Mouse (Mus musculus) fat pad, adult 2 months (tissue): ENCODE results near the gene Armc12.

Experiments
- DNase-seq: peaks from one replicate; pipeline ENCODE4 v3.0.0-alpha.2; 2011; ENCODE audit warnings: low read depth, low spot score; ENCODE audit errors: extremely low read depth

Armc12 gene

DNA sequence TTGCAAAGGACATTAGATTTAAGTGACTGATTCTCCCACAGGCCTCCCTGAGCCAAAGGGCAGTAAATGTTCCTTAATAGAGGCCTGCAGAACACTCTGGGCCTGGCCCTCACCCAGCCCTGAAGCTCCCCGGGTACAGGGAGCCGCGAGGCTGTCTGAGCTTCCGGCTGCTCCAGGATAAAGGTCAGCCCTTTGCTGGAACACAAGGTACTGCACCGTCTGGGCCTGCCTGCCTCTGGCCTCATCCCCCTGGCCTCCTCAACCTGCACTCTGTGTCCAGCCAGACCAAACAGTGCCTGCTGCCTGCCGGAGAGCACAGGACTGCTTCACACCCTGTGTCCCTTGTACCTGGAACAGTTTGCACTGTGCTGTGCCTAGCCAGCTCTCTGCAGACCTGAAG, 17.9 kb upstream of the Armc12 start:
- peak; percentile 88 for DNase-seq

DNA sequence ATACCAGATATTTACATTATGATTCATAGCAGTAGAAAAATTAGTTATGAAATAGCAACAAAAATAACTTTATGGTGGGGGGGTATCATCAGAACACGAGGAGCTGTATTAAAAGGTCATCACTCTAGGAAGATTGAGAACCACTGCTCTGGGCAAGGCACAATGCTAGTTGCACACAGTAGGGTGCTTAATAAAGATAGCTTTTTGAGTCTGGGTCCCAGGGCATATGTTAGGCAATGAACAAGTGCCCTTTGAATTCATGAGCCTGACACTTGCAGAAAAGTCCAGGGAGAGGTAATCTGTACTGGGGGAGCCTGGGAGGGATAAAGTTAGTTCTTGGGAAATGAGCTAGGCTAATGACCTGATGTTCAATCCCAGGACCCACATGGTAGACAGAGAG, 17.3 kb upstream of the Armc12 start:
- no peak for DNase-seq

DNA sequence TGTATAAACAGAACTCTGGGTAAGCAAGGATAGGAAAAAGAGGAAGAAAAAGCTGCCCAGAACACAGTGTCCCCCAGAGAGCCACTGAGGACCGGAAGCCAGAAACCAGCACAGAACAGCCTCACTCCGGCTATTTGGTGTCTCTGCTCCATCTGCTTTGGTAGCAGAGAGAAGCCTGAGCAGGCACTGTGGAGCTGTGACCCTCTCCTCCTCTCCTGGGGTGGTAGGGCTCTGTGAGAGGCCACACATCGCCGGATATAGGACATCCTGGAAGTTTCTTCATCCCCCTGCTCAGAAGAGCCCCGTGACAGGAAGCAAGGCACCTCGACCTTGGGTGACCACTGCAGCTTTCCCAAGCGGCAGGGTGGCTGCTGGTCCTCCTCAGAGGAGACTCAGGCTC, 16.8 kb upstream of the Armc12 start:
- no peak for DNase-seq

DNA sequence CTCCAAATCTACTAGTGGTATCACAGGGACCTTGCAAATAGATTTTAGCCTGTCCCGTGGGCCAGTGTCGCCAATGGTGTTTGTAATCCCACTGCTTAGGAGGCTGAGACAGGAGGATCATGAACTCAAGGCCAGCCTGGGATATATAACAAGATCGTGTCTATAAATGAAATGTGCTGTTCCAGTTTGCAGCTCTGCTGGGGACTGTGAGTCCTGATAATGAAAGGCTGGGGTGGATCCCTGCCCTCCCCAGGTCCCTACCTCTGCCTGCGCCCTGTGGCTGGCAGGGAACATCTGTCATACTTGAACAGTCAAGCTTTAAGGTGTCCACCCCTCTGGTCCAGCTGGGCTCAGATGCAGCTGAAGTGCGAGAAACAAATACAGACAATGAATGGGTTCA, 16.1 kb upstream of the Armc12 start:
- no peak for DNase-seq

DNA sequence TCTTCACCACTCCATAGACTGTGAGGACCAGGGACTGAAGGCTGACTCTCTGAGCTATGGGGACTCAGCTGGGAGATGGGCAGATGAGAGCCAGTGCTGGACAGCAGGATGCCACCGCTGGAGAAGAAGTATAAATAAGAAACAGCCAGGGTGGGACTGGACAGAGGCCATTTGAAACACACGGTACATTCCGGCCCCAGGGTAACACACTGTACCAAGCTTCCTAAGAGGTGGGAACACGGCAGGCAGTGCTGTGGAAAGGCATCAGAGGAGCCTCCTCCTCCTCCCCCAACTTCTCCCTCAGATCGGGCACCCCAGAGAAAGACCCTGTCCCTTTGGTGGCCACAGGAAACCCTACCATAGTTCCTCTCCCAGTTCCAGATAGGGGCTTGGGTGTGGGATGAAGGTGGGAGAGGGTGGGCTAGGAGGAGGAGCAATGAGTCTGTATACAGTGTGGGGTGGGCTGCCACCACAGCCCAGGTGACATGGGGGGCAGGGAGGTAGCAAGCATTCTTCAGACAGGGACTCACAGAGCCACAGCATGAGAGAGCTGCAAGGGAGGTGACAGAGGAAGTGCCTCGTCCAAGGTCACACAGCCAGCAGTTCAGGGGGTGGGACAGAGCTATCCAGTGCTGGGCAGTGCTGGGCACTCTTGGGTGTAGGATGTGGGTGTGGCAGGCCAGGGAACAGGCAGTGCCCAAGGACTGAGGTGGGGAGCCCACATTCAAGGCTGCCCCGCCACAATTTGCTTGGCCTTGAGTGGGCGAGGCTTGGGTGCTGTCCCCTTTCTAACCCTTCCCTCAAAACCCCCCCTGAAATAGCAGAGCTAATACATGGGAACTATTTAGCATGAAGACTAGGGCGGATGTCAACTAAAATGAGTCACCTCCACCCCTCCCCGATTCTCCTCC, 14.9 kb upstream of the Armc12 start:
- DNase-seq = no peak

DNA sequence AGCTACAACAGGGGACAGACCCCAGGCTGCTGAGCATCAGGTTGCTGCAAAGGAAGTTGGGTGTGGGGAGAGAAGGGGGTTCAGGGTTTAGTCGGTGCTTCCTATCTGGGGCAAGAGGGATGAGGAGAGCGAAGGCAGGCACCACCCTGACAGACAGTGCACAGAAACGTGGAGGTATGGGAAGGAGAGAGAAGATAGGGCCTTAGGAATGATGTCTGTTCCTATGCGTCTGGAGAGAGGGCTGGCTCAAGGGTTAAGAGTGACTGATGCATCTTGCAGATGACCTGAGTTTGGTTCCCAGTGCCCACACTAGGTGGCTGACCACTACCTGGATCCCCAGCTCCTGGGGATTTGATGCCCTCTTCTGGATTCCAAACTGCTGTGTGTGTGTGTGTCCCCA, 13.7 kb upstream of the Armc12 start:
- DNase-seq = no peak

DNA sequence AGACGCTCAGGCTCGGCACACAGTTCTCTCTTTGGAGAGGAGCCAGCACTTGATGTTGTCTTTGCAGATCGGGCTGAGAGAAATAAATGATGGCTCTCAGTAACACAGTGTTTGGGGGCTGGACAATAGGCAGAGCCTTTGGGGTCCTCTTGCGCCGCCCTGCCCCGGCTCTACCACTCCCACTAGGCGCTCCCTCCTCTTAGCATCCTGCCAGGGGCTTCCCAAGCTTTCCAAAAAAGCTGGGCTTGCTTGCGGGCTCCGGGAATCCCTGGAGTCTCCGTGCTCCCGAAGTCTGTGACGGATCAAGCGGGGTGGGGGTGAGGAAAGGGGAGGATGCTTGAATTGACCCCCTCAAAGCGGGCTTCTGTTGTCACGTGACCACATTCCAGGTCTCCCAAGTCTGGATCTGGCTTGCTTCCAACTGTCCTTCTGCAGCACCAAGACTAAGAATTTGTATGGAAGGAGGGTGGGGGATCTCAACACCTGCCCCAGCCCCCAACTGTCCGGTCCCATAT, 13.1 kb upstream of the Armc12 start, which contains the start of gene Fkbp5:
Fkbp5 (minus strand) TSS at position 87 of the 515 bp plus-strand sequence.
- no peak for DNase-seq

DNA sequence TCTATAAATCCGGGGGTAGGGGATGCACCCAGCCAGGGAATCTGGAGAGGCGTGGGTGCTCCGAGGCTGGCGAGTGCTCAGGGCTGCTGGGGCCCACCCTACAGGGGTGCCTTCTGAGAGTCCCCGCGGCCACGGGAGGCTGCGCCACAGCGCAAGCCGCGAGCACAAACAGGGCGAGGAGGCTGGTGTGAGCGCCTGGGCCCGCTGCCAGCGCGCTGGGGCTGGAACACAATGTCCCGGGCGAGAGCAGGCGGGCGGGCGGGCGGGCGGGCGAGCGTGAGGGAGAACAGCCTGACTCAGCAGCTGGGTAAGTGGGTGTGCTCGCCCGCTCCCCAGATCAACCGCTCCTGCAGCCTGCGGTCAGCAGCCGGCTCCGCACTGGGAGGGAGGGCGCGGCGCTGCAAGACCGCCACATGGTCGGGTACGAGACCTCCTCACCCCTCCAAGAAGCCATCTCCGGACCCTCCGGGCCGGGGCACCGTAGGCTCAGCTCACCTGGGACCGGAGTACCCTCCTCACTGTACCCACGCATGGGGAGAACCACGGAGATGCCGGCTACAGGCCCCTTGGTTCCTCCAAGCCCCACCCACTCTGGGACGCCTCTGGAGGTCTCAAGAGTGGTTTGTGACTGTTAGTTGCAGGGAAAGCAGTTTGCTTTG, 12.5 kb upstream of the Armc12 start:
- no peak for DNase-seq

DNA sequence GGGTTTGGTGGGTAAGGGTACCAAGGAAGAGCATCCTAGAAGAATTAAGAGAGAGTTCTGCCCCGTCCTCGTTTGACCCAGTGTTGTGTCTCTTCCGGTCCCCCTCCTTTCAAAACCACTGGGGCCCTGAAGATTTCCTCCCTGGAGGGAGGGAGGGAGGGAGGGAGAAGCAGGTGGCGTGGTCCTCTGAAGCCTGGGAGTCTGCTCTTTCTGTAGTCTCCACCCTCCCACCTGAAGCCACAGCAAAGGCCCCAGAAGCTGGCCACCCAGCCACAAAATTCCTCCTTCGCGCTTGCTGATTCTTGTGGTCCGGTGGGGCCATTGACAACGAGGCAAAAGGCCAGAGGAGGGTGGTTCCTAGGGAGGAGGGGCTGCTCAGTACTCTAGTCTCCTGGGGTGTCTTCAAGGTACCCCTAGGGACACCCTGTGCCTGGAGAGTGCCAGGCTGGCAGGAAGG, 12.0 kb upstream of the Armc12 start:
- no peak for DNase-seq

DNA sequence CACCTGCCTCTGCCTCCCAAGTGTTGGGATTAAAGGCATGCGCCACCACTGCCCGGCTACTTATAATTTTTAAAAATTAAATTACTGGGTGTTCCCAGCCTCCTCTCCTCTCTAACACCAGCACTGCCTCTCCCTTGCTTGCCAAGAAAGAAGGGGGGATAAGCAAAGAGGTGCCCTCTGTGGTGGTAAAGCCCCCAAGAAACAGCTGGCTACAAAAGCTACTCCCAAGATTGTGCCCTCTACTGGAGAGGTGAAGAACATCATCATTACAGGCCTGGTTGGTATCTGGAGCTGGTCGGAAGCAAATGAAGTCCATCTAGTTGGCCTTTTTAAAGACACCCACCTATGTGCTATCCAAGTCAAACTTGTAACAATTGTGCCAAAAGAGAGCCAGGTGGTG, 10.8 kb upstream of the Armc12 start:
- no peak for DNase-seq

DNA sequence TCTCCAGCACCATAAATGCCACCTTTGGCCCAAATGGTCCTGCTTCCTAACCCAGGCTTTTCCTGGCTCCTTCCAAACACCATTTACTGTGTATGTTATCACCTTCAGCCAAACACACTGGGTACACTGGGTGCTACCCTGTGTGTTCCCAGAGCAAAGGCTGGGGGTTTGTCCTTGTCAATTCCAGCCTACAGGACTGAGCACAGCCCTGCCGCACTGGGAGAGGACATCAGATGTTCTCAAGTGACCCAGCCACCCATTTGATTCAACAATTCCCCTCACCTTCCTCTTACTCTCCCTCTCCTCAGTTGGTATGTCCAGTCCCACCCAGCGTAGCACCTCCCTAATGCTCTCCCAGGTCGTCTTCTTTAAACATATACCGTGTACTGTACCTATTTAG, 10.0 kb upstream of the Armc12 start:
- DNase-seq = no peak

DNA sequence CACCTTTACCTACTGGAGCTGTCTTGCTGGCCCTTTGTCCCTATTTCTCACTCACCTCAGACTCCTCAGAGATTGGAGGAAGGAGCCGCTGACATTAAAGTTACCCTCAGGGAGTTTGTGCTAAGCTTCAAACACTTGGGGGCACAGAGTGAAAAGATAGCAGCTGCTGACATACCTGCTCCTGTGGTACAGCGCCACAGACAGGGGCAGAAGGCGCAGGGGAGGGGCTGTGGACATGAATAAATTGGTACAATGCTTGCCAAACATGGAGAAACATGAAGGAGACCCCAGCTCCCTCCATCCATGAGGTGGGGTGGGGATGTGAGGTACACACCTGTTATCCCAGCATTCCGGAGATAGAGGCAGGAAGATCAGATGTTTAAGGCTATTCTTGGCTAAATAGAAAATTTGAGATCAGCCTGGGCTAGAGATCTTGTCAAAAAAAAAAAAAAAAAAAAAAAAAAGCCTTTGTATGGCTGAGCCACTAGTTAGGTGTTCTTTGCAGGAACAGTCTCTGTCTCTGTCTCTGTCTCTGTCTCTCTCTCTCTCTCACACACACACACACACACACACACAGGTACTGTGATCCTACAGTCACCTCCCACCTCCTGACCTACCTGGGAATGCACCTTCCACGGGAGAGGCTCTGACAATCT, 9.4 kb upstream of the Armc12 start:
- DNase-seq = no peak

DNA sequence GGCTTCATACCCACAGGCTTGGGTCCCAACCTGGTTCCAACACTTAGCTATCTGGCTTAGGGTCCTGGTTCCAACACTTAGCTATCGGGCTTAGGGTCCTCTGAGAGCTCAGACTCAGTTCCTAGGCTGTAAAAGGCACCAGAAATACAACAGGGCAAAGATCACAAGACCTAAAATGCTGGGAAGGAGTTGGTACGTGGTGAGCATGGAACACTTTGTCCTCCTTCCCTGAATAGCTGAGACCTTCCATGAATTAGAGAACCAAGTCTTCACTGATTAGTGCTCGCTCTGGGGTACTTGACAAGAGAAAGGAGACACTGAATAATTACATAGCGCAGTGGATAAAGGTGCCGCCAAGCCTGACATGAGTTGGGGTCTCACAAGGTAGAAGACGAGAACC, 8.7 kb upstream of the Armc12 start:
- no peak for DNase-seq

DNA sequence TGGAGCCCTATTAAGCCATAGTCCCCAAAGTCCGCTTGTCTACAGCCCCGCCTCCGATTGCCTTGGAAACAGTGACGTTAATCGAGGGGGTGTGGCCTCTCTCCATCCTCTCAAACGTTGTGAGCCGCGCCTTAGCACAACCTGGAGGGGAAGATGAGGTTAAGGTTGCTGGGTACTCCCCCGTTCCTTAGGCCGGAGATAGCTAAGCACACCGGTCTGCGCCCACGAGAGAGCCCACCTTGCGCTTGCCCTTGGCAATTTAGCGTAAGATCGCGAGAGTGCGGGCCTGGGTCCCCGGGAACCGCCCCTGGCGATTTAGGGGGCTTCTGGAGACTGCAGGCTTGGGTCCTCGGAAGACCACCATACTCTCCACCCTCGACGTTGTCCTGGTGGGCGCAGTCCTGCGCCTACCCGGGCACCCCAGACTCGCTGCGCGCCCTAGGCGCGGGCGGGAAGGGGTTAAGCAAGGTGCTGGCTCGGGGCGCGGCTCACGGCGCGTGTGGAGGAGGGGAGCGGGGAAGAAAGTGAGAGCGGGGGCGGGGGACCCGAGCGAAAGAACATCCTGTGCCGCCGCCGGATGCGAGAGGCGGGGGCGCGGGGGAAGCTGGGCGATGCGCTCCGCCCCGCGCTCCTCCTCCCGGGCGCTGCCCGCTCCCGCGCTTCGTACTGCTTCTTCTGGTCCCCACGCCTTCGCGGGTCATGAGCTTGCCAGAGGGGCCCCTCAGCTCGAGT, 7.8 kb upstream of the Armc12 start:
- DNase-seq = no peak

DNA sequence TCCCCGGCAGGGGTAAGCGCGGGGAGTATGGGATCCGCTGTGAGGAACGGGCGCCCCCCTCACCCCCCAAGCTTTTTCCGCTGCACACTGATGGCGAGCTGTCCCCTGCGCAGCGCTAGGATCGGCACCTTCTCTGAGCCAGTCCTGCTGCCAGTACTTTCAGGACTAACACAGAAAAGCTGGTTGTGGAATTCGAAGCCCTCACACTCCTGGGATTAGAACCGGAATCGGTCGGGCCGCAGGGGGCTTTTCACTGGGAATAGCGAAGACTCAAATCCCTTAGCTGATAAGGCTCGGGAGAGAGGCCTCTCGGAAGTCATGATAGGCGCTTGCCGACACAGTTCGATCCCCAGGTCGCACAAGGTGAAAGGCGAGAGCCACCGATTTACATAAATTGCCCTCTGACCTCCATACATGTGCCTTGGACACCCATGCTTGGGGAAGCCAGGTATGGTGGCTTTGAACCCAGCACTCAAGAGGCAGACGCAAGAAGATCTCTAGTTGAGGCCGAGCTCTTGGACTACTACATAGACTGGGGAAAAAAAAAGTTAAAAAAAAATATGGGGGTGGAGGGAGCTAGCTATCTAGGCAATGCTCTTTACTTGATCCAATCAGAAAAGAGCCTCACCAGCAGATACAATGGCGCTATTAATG, 7.1 kb upstream of the Armc12 start:
- DNase-seq = no peak

DNA sequence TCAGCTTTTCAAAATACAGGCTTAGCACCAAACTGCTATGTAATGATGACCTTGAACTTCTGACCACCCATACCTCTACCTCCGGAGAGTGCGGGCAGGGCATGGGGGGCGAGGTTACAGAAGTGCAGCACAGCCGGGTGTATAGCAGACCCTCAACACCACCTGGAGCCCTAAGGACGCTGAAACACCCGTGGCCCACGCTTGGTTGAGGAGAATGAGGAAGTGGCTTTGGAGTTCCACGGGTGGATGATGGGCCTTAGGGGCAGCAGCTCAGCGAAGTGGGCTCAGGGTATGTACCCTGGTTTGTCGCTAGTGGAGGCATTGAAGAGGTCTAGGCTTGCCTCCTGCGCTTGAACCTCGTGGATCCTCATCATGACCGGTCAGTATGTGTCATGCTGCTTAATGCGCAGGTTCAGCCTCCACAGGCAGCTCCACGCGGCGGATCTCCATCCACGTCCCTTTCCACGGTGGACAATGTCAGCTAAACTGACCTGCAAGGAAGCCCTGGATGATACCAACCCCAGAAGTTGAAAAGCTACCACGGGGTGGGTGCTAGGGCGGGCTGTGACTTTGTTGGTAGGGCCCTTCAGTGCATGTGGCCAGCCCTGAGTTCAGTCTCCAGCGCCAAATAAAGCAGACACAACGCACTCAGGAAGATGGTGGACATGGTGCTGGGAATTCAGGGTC, 6.5 kb upstream of the Armc12 start:
- no peak for DNase-seq

DNA sequence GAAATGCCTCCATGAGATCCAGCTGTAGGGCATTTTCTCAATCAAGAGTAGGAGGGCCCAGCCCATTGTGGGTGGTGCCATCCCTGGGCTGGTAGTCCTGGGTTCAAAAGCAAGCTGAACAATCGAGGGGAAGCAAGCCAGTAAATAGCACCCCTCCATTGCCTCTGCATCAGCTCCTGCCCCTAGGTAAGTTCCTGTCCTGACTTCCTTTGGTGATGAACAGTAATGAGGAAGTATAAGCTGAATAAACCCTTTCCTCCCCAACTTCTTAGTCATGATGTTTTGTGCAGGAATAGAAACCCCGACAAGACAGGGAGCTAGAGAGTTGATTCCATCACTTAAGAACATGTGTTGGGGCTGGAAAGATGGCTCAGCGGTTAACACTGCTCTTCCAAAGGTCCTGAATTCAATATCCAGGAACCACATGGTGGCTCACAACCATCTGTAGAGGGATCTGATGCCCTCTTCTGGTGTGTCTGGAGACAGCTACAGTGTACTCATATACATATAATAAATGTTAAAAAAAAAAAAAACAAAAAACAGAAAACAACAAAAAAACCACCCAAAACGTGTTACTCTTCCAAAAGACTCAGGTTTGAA, 5.7 kb upstream of the Armc12 start:
- no peak for DNase-seq

DNA sequence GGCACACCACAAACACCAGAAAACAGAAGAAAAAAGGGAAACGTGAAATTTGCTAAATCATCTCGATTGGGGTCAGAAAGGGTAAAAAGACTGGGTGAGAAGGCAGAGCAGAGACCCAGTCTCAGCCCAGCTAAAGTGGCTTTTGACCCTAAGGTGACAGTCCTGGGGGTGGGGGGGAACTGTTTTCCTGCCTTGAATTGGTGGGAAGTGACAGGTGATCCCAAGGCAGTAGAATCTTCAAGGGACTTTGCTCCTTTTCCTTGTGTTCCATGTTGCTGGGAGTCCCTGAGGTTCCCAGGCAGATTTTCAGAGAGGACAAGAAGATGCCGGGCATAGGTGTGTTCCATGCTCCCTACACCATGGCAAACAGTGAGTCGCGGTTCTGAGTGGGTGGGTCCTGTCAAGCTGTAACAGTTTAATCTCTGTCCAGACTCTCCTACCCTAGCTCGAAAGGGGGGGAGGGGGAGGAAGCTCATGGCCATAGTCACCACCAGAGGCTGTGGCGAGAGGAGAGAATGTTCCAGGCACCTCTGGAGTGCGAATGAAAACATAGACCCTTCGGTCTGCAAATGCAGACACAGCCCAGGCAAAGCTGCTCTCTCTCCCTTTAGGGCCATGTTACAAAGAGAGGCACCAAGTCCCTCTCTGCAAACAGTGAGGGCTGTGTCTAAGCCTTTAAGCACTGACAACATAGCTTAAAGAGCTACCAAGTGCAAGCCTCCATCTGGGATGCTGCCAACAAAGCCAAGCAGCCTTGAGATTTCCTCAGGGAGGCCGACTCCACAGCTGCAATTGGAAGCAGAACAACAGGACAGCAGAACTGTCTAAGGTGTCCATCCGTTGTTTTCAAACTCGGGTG, 3.2 kb upstream of the Armc12 start:
- no peak for DNase-seq

DNA sequence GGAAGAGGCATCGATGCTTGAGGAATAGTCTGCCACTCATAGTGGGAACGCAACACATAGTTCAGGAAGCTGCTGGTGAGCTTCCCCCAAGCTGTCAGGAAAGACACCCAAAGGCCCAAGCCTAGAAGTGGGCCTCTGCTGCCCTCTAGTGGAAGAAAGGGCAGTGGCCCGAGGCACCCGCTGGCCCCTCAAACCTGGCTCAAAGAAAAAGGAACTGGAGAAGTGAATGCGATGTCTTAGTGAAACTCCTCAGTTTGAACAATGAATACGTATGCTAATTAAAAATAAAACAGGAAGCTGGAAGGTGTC, 2.6 kb upstream of the Armc12 start:
- DNase-seq = no peak
